Mouse (Mus musculus) left cerebral cortex, postnatal 36 days (tissue): ENCODE results near the gene Ptprs. TPM values are rescaled to one million over a fixed set of nuclear protein-coding genes. Genes with fewer than 3 reads are reported as not detected.
A peak's percentile ranks its signal among the peaks of the same experiment; 100 is the strongest.
"Not testable (repeated sequence)": the region's sequence is repeated elsewhere in the genome, so short reads cannot be mapped to it uniquely, and the experiment has no call there.

Experiments
- DNase-seq, 2 experiments: peaks; one replicate each; pipeline ENCODE4 v3.0.0; 2021 to 2022; ENCODE audit warnings: low spot score in 2 of 2, mixed read lengths in 1 of 2
- intact Hi-C: fragments of 180-260 bp; cut with DNase I; formaldehyde crosslinking; loops from one replicate; pipeline ENCODE4 v1.15.1; 2025
- total RNA-seq, 2 experiments: library from RNA; stranded (reverse); gene quantifications; 2 replicates each; pipeline ENCODE4 v1.2.3; 2021

The Ptprs gene
- 100 to 1,000 TPM; 576 to 675 TPM for total RNA-seq

- intact Hi-C loops: loop anchor here (5.0 kb wide), 1 partner anchor 119 kb away; no protein-coding TSS in a partner anchor
- peak; percentile 99 for DNase-seq
These were observed at the start of gene Ptprs for GRCm38 (mm10) chr17:56476402-56476752. Ptprs (minus strand) TSS chr17:56476483.

GRCm38 (mm10) chr17:56524943-56525342, 48.7 kb upstream of the Ptprs start:
- intact Hi-C loops: no loop called here
- no peak for DNase-seq

DNA sequence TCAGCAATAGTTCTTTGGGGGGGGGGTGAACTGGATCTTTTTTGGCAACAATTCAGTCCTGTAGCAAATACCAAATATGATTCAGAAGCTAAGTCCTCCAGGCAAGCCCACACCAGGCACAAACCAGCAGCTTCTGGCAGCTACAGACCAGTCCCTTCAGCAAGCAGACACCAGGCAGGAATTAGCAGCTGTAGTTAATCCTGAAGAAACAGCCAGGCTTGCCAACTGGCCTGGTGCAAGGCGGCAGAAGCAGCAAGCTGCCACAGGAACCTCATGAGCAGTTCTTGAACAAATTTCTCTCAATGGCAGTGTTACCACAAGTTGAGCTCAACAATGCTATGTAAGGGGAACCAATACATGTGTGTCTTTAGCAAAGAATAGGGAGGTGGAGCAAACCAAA, 46.5 kb upstream of the Ptprs start:
- DNase-seq: no peak
- intact Hi-C loops: no loop called here

DNA sequence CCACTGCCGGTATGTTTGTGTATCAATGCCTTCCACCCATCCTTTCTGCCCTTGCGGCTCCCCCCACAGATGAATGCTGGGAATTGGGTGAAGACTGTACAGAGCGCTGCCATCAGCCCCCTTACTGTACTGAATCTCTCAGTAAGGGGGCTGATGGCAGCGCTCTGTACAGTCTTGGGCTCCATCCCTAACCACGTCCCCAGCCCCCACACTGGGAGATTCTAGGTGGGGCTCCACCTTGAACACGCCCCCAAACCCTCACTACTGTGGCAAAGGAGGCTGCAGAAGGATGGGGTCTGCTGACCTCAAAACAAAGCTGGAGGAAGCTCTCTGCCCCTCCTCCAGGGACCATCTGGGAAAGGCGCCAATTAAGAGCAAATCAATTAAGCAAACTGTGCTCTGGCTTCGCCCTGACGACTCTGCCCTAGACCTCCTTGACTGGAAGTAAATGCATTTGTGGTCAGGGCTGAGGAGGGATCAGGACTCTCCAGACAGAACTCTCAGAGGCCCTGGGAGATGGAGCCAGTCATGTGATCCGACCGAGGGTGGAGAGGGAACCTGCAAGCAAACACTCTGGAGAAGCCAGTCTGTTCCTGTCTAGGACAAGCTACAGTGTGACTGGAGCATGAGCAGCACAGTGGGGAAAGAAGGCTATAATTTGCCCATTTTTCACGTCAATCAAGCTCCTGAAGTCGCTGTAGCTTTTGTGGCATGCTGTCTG, 39.6 kb upstream of the Ptprs start:
- intact Hi-C loops: loop anchor here (2.0 kb wide), 1 partner anchor 17 kb away; no protein-coding TSS in a partner anchor
- peak in 1 of 2 experiments; percentile 3 for DNase-seq

DNA sequence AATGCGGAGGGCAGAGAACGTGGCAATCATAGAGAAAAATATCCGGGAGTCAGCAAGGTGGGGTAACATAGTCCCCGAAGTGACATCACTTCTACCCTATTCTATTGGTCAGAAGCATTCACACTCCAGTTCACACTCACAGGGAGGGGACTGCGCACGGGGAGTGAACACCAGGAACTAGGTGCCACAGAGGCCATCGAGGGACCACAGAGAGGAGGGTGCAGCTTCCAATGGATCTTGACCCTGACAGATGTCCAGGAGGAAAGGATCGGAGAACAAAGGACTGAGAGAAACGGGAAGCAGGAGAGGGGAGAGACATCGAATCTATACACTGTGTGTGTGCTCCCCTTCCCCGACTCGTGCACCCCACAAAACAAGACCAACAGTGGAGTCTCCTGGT, 38.6 kb upstream of the Ptprs start:
- intact Hi-C loops: no loop called here
- DNase-seq: no peak

DNA sequence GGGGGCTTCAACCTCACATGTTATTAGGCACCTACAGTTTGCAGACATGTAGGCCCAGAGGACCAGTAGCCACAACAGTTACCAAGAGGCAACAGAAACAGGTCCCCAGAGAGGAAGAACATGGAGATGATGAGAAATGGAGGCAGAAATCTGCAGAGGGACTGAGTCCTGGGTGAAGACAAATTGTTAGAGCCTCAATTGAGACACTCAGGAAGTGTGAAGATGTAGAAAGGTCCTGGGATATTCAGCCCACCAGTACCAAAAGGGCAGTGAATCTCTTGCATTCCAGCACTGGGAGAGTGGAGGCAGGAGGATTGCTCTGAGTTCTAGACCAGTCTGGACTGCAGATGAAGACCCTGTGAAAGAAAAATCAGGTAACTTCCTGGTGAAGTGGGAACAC, 38.0 kb upstream of the Ptprs start:
- intact Hi-C loops: no loop called here
- DNase-seq: peak in 1 of 2 experiments; percentile 2

DNA sequence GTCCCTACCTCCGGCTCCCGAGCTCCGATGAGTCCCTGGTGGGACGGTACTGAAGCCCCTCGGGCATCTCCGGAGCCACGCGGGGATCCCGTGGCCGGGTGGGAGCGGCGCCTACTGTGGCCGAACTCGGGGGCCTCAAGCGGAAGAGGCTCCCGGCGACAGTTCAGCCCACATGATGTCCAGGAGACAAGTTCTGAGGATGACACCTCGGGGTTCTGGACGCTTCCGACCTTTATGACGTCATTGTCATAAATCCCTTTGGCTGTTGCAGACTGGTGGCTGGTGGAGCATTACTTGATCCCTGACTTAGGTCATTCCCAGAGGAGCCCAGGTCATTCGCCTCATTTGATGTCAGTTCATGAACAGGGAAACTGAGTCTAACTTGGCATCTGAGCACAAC, 36.0 kb upstream of the Ptprs start, which contains the start of gene Znrf4:
Znrf4 (minus strand) TSS at position 122 of the 400 bp plus-strand sequence.
- intact Hi-C loops: no loop called here
- peak in 1 of 2 experiments; percentile 3 for DNase-seq

DNA sequence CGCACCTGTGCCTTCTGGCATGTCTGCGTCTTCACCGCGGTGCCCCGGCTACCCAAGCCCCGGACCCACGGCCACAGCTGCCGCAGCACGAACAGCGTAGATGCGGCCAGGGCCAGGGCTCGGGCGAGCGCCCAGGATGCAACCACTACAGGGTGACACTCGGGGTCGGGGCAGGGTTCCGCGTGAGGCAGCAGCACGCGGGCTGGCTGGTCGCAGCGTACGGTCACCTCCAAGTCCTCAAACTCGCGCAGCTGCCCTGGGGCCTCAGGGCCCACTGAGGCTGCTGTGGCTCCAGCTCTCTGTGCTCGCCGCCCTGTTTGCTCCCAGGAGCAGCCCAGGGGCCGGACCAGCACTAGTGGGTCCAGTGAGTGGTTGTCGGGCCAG, 35.4 kb upstream of the Ptprs start:
- intact Hi-C loops: no loop called here
- DNase-seq: peak in 1 of 2 experiments; percentile 4

DNA sequence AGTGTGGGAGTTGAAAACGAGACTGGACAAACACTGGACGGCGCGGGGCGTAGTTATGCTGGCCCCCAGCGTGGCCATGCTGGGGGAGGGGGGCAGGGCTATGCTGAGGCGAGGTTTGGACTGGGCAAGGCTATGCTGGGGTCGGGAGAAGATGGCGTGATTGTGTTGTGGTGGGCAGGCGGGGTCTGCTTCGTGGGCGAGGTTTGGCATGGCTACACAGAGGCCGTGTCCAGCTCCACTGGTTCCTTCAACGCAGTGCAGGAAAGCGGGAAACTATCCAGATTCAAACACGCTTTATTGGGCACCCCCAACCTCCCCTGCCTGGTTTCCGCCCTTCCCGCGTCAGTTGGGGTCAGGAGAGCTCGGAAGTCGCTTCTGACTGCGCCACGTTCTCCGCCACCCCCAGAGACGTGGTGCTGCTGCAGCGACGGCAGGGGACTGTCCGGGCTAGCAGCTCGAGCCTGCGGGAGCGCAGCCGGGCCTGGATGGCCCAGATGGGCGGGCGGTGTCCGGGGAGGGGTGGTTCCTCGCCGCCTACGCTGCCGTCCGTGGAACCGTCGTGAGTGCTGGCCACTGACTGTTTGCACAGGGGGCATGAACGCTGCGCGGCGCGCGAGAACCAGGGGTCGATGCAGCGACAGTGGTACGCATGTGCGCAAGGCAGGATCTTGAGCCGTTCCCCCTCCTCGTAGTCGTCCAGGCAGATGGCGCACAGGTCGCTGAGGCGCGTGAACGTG, 34.9 kb upstream of the Ptprs start:
- intact Hi-C loops: no loop called here
- no peak for DNase-seq

DNA sequence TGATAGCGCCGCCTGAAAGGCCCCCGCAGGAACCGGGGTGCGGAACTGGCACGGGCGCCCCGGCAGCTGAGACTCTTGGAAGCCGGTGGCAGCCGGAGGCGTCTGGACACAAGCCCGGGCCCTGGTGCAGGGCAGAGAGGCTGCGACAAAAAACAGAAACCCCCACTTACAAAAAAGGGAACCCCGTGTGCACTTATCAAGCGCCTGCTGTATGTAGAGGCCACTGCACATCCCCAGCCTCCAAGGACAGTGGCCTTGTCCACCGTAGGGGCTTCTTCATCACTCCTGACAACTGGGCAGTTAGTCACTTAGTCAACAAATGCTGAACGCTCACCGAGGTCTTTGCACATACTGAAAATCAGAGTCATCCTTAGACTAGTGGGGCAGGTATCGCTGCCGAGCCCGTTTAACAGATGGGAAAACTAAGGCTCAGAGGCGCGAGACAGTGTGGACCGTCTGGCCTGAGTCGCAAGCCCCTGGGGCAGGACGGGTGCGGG, 34.2 kb upstream of the Ptprs start:
- DNase-seq: peak; percentile 25 to 61
- intact Hi-C loops: no loop called here

DNA sequence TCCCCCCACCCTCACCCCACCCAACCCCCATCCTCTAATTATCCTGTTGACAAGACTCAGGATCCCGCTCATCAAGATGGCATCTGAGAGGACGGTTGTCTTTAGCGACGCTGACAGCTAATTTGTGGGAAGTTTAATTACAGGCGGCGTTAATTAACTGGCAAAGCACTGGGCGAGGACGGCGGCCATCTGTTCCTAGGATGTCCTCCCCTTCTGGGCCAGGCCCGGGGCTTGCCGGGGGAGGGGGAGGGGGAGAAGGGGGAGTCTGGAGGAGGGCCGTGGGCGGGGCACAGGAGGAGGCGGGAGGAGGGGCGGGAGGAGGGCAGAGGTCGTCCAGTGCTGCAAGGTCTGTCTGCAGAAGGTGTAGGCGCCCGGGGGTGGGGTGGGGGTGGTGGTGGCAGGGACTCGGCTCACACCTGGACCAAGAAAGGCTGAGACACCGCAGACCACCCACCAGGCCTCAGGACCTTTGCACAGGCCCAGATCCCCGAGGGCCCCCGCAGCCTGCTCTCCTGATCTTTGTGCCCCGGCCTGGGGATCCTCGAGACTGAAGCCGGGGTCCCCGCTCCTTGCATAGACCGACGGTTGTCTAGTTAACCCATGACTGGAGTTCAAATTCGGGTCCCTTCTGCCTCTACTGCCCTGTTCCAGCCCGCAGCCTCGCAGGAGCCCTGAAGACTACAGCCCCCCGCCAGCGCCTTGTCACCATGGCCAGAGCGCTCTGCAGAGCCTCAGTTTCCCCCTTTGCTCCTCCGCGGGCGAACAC, 33.6 kb upstream of the Ptprs start:
- intact Hi-C loops: loop anchor here (5.0 kb wide), 1 partner anchor 32 kb away; no protein-coding TSS in a partner anchor
- no peak for DNase-seq

DNA sequence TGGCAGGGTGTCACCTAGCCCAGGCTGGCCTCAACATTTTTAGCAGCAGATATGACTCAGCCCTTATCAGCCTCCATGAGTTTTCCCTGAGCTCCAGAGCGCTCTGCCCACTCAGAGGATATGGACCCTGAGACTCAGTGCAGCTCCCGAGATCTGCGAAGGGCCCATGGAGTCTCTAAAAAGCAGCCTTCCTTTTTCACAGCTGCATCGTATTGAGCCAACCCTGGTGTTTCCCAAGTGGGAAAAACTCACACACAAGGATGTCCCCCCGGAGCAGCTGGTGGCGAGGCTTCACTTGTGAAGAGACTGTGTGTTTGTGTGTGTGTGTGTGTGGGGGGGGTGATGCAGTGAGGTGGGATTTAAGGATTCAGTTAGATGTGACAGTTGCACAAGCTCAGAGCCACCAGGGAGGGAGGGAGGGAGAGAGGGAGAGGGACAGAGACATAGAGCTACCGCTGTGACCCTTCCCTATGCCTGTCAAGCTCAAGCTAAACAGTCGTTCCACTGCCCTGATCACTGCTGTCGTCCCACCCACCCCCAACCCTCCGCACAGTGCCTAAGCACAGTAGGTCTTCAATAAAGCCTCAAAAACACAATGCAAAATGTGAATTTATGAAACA, 32.8 kb upstream of the Ptprs start:
- no peak for DNase-seq
- intact Hi-C loops: loop anchor here (5.0 kb wide), 1 partner anchor 33 kb away; no protein-coding TSS in a partner anchor

DNA sequence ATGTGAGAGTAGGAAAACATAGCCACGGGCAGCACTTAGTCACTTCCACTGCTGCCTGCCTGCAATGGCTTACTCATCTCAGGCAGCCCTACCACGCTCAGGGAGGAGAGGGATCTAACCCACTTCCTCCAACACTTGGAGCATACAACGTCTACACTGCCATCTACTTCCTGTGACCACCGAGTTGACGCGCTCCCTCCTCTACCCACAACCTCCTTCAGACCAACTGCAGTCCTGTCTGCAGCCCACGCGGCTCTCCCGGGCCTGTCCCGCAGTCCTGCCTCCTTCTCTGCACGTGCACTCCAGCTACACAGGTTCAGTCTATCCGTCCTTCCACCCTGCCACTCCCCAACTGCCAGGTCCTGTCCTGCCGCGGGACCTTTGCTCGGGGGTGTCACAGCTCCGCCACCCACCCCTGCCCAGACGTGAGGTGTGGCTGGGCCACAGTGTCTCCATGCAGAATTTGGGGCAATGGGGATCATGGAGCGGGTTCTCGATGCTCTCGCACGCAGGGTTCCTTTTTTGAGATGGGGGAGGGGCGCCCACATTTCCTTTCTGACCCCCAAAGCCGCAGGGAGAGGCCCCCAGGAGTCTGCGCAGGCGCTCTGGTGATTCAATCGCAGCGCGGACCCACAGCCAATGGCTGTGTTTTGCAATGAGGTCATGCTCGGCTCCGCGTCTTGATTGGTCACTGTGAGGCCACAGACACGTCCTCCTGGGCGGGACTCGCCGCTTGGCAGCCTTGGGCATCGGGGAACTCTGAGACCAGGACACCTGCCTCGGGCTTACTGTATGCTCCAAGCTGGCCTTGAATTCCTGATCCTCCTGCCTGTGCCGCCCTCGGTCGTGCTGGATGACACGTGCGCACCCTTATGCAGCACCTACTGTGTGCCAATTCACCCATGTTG, 31.1 kb upstream of the Ptprs start:
- intact Hi-C loops: loop anchor here (5.0 kb wide), 1 partner anchor 35 kb away; no protein-coding TSS in a partner anchor
- DNase-seq: peak; percentile 93 to 96

DNA sequence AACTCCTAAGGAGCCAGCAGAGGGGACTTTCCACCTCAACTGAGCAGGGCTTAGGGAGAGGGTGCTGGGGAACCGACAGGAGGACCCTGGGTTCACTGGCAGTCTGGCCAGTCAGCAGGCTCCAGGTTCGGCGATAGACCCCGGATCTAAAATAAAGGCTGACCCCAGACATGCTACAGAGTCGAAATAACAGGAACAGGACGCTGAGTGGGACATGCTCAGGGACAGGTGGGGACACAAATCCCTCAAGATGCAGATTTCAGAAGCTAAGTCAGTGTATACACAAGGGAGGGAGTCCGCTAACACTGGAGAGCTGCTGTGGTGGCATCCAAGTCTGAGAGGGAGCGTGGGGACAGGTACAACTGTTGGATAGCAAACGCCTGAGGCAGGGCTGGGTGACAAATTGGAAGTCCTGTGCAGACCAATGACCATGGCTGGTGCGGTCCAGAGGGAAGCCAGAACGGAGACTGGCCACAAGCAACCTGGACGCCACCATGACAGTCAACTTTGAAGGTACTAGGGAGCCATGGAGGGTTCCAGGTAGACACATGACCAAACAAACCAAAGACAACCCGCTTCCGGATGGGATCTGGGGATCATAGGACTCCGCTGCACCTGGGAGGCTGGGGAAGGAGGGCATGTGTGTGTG, 30.3 kb upstream of the Ptprs start:
- DNase-seq: no peak
- intact Hi-C loops: loop anchor here (5.0 kb wide), 1 partner anchor 36 kb away; no protein-coding TSS in a partner anchor

DNA sequence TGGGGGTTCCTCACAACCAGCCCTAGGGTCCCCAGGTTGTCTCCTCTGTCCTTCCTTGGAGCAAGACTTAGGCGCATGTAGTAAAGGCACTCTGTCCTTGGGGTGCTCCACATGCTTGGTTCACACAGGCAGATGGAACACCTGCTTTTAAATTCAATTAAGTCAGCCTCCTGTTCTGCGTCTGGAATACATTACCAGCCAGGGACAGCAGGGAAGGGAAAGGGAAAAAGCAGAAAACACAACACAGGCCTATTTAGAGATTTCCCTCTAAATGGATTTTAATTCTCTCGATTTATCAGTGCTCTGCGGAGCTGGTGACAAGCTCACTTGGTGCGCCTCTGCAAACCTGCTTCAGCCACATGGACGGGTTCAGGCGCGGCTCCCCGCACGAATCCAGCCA, 29.1 kb upstream of the Ptprs start:
- DNase-seq: no peak
- intact Hi-C loops: loop anchor here (5.0 kb wide), 1 partner anchor 37 kb away; no protein-coding TSS in a partner anchor

GRCm38 (mm10) chr17:56502526-56502925, 26.2 kb upstream of the Ptprs start:
- peak; percentile 65 to 66 for DNase-seq
- intact Hi-C loops: no loop called here

DNA sequence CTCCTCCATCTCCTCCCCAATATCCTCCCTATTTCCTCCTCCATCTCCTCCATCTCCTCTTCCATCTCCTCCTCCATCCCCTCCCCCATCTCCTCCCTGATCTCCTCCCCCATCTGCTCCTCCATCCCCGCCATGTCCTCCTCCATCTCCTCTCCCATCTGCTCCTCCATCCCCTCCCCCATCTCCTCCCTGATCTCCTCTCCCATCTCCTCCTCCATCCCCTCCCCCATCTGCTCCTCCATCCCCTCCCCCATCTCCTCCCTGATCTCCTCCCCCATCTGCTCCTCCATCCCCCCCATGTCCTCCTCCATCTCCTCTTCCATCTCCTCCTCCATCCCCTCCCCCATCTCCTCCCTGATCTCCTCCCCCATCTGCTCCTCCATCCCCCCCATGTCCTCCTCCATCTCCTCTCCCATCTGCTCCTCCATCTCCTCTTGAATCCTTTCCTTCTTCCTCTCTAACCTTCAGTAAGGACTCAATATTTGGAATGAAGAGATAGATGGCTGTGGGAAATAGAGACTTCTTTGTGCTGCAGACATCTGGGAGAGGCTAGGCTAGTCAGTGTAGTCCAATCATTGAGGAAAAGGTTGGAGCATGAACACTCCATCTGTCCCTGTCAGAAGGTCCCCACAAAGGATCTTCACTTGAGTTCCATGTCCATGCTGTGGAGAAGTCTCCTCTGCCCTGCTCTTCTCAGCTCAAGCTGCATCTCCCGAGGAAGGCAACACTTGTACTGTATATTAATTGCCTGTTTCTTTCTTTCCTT, 25.5 kb upstream of the Ptprs start:
- intact Hi-C loops, DNase-seq: not testable (repeated sequence)
